Mouse (Mus musculus): ENCODE data around the gene Gadd45b. TPM values are rescaled to one million over a fixed set of nuclear protein-coding genes. Genes with fewer than 3 reads are reported as not detected.
A peak's percentile ranks its signal among the peaks of the same experiment; 100 is the strongest.

Gadd45b gene
- 59.5 and 62.2 TPM in 2 replicates for polyA plus RNA-seq (2015; fragmentation: Nextera tagmentation; extraction: Ambion mirVana)

DNA sequence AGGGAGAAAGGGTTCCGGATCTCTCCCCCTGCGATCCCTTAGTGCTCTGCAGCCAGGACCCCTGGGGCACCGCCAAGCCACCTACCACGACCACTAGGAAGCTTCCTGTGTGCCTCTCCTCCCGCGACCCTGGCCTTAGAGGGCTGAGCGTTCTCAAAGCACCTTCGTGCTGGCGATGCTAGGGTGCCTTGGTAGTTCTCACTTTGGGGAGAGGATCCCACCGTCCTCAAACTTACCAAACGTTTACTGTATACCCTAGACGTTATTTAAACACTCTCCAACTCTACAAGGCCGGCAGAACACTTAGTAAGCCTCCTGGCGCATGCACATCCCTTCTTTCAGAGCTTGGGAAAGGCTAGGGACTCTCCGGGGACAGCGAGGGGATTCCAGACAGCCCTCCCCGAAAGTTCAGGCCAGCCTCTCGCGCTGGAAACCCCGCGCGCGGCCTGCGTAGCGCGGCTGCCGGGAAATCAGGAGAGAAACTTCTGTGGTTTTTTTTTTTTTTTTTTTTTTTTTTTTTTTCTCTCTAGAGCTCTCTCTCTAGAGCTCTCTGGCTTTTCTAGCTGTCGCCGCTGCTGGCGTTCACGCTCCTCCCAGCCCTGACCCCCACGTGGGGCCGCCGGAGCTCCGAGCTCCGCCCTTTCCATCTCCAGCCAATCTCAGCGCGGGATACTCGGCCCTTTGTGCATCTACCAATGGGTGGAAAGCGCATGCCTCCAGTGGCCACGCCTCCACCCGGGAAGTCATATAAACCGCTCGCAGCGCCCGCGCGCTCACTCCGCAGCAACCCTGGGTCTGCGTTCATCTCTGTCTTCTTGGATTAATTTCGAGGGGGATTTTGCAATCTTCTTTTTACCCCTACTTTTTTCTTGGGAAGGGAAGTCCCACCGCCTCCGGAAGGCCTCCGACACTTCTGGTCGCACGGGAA is at the start of gene Gadd45b:
TSS of gene Gadd45b (plus strand) at position 775 of the 928 bp plus-strand sequence.
- Histone ChIP-seq H3K9ac (ENCODE audit: low read length) (peak within 1 kb of the TSS; percentile 85), H3K4me3 (ENCODE audit: low read depth, low read length) (peak within 1 kb of the TSS; percentile 81), H3K4me2 (replicated peaks; ENCODE audit: low read depth) (peak within 1 kb of the TSS; percentile 94), H3K36me3 (ENCODE audit: control insufficient read depth, insufficient read depth, low read length) (no peaks in the 10 kb centered on the region), H3K9me3 (ENCODE audit: control insufficient read depth, low read length) (no peaks in the 10 kb centered on the region), H3K27me3 (ENCODE audit: control insufficient read depth, insufficient read depth, low read length) (no peaks in the 10 kb centered on the region), H3K27ac (replicated peaks) (peak within 1 kb of the TSS; percentile 93), H3K4me1 (replicated peaks; ENCODE audit: control insufficient read depth, insufficient read depth) (peaks cover 11% of the 10 kb centered on the region)
- ATAC-seq (ENCODE audit: low FRiP score, low TSS enrichment): peak; percentile 89
- under 1% methylated on average over 56 of the region's 56 CpGs for WGBS
- TF ChIP-seq EP300 (optimal IDR thresholded peaks at IDR 0.05): no peak
- no peak for TF ChIP-seq CTCF (IDR thresholded peaks at IDR 0.05; ENCODE audit: low read depth)
- peak; percentile 99 for DNase-seq (ENCODE audit: low spot score)

DNA sequence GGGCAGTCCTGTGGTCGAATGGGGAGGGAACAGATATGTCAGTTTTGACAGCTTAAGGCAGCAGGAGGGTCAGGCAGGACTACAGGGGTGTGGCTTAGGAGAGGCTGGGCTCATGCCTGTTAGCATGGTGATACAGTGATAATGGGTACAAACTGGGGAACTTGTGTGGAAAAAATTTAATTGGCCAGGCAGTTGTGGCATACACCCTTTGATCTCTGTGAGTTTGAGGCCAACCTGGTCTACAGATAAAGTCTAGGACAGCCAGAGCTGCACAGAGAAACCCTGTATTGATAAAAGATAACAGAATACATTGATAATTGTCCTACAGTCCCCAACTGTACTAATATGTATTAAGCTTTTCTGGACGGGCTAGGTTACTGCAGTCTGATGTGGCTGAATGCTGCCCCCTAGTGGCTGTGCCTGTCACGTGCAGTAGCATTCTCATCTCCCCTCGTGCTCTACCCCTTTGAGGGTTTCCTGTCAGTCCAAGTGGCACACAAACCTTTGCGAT is 49.7 kb upstream of the Gadd45b start:
- DNase-seq (ENCODE audit: low spot score) (peak; percentile 72), ATAC-seq (ENCODE audit: low FRiP score, low TSS enrichment) (peak; percentile 56; the same call in 1 of the 2 replicates)
- no peaks in the 10 kb centered on the region for H3K27me3 ChIP-seq (ENCODE audit: control insufficient read depth, insufficient read depth, low read length)
- H3K4me2 ChIP-seq (replicated peaks; ENCODE audit: low read depth): no peak overlapping the region
- no peak overlapping the region for H3K9ac ChIP-seq (ENCODE audit: low read length)
- no peak overlapping the region for H3K27ac ChIP-seq (replicated peaks)
- 12% methylated on average over 5 of the region's 5 CpGs for WGBS
- H3K4me1 ChIP-seq (replicated peaks; ENCODE audit: control insufficient read depth, insufficient read depth): no peaks in the 10 kb centered on the region
- no peak for TF ChIP-seq EP300 (optimal IDR thresholded peaks at IDR 0.05)
- peak; percentile 87 for TF ChIP-seq CTCF (IDR thresholded peaks at IDR 0.05; ENCODE audit: low read depth)
- H3K4me3 ChIP-seq (ENCODE audit: low read depth, low read length): no peak overlapping the region
- H3K9me3 ChIP-seq (ENCODE audit: control insufficient read depth, low read length): no peaks in the 10 kb centered on the region
- H3K36me3 ChIP-seq (ENCODE audit: control insufficient read depth, insufficient read depth, low read length): no peaks in the 10 kb centered on the region

DNA sequence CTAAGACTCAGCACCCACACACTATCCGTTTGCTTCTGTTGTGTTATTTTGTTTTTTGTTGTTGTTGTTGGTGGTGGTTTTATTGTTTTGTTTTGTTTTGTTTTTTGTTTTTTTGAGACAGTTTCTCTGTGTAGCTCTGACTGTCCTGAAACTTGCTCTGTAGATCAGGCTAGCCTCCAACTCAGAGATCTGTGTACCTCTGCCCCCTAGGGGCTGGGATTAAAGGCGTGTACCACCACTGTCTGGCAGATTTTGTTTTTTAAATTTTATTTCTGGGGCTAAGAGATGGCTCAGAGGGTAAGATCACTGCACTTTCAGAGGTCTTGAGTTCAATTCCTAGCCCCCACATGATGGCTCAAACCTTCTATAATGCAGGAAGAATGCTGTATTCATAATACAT is 49.0 kb upstream of the Gadd45b start:
- no peaks in the 10 kb centered on the region for H3K4me1 ChIP-seq (replicated peaks; ENCODE audit: control insufficient read depth, insufficient read depth)
- H3K27ac ChIP-seq (replicated peaks): no peak overlapping the region
- TF ChIP-seq EP300 (optimal IDR thresholded peaks at IDR 0.05): no peak
- TF ChIP-seq CTCF (IDR thresholded peaks at IDR 0.05; ENCODE audit: low read depth): no peak
- WGBS: 60% methylated on average over 2 of the region's 2 CpGs
- ATAC-seq (ENCODE audit: low FRiP score, low TSS enrichment) (no peak), DNase-seq (ENCODE audit: low spot score) (no peak)
- no peak overlapping the region for H3K9ac ChIP-seq (ENCODE audit: low read length)
- no peak overlapping the region for H3K4me2 ChIP-seq (replicated peaks; ENCODE audit: low read depth)
- no peaks in the 10 kb centered on the region for H3K36me3 ChIP-seq (ENCODE audit: control insufficient read depth, insufficient read depth, low read length)
- no peaks in the 10 kb centered on the region for H3K9me3 ChIP-seq (ENCODE audit: control insufficient read depth, low read length)
- H3K4me3 ChIP-seq (ENCODE audit: low read depth, low read length): no peak overlapping the region
- H3K27me3 ChIP-seq (ENCODE audit: control insufficient read depth, insufficient read depth, low read length): no peaks in the 10 kb centered on the region

DNA sequence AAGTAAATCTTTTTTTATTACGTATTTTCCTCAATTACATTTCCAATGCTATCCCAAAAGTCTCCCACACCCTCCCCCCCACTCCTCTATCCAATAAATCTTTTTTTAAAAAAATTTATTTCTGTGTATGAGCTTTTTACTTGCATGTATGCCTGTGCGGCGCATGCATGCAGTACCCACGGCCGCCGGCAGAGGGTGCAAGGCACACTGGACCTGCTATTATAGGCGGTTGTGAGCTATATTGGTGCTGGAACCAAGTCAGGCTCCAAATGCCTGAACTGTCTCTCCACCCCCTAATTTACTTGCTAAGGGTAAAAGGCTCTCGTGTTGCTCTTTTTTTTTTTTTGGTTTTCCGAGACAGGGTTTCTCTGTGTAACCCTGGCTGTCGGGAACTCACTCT is 48.6 kb upstream of the Gadd45b start:
- no peak for TF ChIP-seq EP300 (optimal IDR thresholded peaks at IDR 0.05)
- peak; percentile 81 for TF ChIP-seq CTCF (IDR thresholded peaks at IDR 0.05; ENCODE audit: low read depth)
- H3K4me3 ChIP-seq (ENCODE audit: low read depth, low read length): no peak overlapping the region
- H3K9me3 ChIP-seq (ENCODE audit: control insufficient read depth, low read length): no peaks in the 10 kb centered on the region
- 32% methylated on average over 10 of the region's 10 CpGs for WGBS
- no peaks in the 10 kb centered on the region for H3K27me3 ChIP-seq (ENCODE audit: control insufficient read depth, insufficient read depth, low read length)
- H3K36me3 ChIP-seq (ENCODE audit: control insufficient read depth, insufficient read depth, low read length): no peaks in the 10 kb centered on the region
- H3K27ac ChIP-seq (replicated peaks): no peak overlapping the region
- no peaks in the 10 kb centered on the region for H3K4me1 ChIP-seq (replicated peaks; ENCODE audit: control insufficient read depth, insufficient read depth)
- H3K4me2 ChIP-seq (replicated peaks; ENCODE audit: low read depth): no peak overlapping the region
- no peak; the same call in 1 of the 2 replicates for ATAC-seq (ENCODE audit: low FRiP score, low TSS enrichment)
- H3K9ac ChIP-seq (ENCODE audit: low read length): no peak overlapping the region
- DNase-seq (ENCODE audit: low spot score): peak; percentile 79

DNA sequence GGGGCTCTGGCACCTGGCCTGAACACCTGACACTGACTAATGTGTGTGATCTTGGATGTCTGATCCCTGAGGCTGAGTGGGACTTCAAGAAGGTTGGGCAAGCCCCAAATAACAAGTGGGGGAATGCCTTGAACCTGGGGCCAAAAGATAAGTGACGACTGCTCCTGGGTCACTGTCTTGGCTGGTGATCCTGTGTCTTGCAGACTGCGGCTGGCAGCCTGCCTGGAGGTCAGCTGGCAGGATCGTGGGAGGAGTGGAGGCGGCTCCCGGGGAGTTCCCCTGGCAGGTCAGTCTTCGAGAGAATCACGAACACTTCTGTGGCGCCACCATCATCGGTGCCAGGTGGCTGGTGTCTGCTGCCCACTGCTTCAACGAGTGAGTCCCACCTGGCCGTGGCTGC is 42.7 kb upstream of the Gadd45b start:
- ATAC-seq (ENCODE audit: low FRiP score, low TSS enrichment) (no peak), DNase-seq (ENCODE audit: low spot score) (no peak)
- no peak overlapping the region for H3K9ac ChIP-seq (ENCODE audit: low read length)
- H3K36me3 ChIP-seq (ENCODE audit: control insufficient read depth, insufficient read depth, low read length): no peaks in the 10 kb centered on the region
- H3K27me3 ChIP-seq (ENCODE audit: control insufficient read depth, insufficient read depth, low read length): no peaks in the 10 kb centered on the region
- no peaks in the 10 kb centered on the region for H3K4me1 ChIP-seq (replicated peaks; ENCODE audit: control insufficient read depth, insufficient read depth)
- 51% methylated on average over 11 of the region's 11 CpGs for WGBS
- no peaks in the 10 kb centered on the region for H3K9me3 ChIP-seq (ENCODE audit: control insufficient read depth, low read length)
- no peak overlapping the region for H3K4me2 ChIP-seq (replicated peaks; ENCODE audit: low read depth)
- H3K27ac ChIP-seq (replicated peaks): no peak overlapping the region
- TF ChIP-seq EP300 (optimal IDR thresholded peaks at IDR 0.05) (no peak), CTCF (IDR thresholded peaks at IDR 0.05; ENCODE audit: low read depth) (no peak)
- H3K4me3 ChIP-seq (ENCODE audit: low read depth, low read length): no peak overlapping the region

DNA sequence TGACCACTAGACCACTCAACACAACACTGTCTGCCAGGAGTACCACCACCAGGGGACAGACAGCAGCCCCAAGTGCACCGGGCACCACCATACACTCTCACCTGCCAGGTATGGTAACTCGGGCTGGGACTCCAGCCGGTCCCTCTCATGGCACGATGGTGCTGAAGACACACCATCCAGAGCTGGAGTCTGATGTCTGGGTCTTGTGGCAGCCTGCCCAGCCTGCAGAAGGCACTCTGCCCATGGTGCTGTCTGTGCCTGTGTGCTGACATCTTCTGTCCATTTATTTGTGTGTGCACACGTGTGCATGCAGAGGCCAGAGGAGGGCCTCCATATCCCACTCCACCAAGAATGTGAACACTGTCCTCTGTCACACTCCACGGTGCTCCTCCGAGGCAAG is 34.8 kb upstream of the Gadd45b start:
- H3K9me3 ChIP-seq (ENCODE audit: control insufficient read depth, low read length): no peaks in the 10 kb centered on the region
- WGBS: 87% methylated on average over 7 of the region's 7 CpGs
- no peaks in the 10 kb centered on the region for H3K27me3 ChIP-seq (ENCODE audit: control insufficient read depth, insufficient read depth, low read length)
- H3K27ac ChIP-seq (replicated peaks): no peak overlapping the region
- H3K4me3 ChIP-seq (ENCODE audit: low read depth, low read length): no peak overlapping the region
- H3K4me2 ChIP-seq (replicated peaks; ENCODE audit: low read depth): no peak overlapping the region
- H3K36me3 ChIP-seq (ENCODE audit: control insufficient read depth, insufficient read depth, low read length): no peaks in the 10 kb centered on the region
- ATAC-seq (ENCODE audit: low FRiP score, low TSS enrichment) (no peak), DNase-seq (ENCODE audit: low spot score) (no peak)
- TF ChIP-seq EP300 (optimal IDR thresholded peaks at IDR 0.05): no peak
- no peak for TF ChIP-seq CTCF (IDR thresholded peaks at IDR 0.05; ENCODE audit: low read depth)
- H3K4me1 ChIP-seq (replicated peaks; ENCODE audit: control insufficient read depth, insufficient read depth): peaks cover 3% of the 10 kb centered on the region
- no peak overlapping the region for H3K9ac ChIP-seq (ENCODE audit: low read length)

Measured in stomach, postnatal 0 days (tissue).